In the genomic region with DNA sequence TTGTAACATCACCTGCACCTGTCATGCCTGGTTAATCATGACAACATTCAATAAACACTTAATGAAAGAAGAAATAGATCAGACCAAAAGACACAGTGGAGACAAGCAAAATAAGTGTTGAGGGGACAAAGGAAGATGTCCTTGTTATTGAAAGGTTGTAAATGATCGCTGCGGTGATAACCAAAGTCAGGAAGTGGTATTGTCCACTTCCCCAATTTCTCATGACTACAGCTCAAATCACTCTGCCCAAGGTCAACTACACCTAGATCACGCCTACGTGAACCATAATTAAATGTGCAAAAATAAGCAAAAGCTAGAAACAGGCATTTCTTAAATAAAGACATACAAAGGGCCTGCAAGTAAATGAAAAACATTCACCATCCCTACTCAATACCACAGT, we compare ENCODE assay signal across 22 mouse cellular contexts. TPM values are rescaled to one million over a fixed set of nuclear protein-coding genes. Genes with fewer than 3 reads are reported as not detected.
A peak's percentile ranks its signal among the peaks of the same experiment; 100 is the strongest.
DNase-seq lines count a peak whose midpoint lies in the region; ATAC-seq lines count a peak whose summit lies in the region.
"Had no signal": no experiment of that assay in that cellular context is flagged by ENCODE, and none has a peak within 500 bp of the region (broad histone marks: within the 10 kb centered on the region; RNA-seq: fewer than 3 reads in every experiment).

No protein-coding gene starts in this region.

- intact Hi-C loops in left cerebral cortex, postnatal 36 days (cut with DNase I) = no loop called here

- peak; percentile 70 for DNase-seq in 416B (ENCODE audit: low read depth)
- DNase-seq in spleen, postnatal 36 days (ENCODE audit: low spot score in 2 of 2) = no peak
- DNase-seq in lung, postnatal 25 days (ENCODE audit: low spot score) = no peak
- no peak for DNase-seq in left cerebral cortex, postnatal 36 days (ENCODE audit: low spot score in 2 of 2)
- DNase-seq: adrenal gland, adult 2 months; adrenal gland, postnatal 10 days; adrenal gland, postnatal 25 days; cerebellum, adult 11 months; cerebellum, adult 2 months; cerebellum, adult 9-10 months; cerebellum, postnatal 10 days; cerebellum, postnatal 25 days; embryo, embryonic 11 days had no signal

- peak; percentile 95 for ATAC-seq in common myeloid progenitor, adult 5-6 weeks (replicated peaks; ENCODE audit: low read depth, poor library complexity, severe bottlenecking)
- peak; percentile 56 for ATAC-seq in hematopoietic stem cell, adult 5-6 weeks (replicated peaks in 1 of 2; ENCODE audit: insufficient read depth in 1 of 2, low FRiP score in 2 of 2, low TSS enrichment in 1 of 2, low read depth in 1 of 2, poor library complexity in 2 of 2, severe bottlenecking in 2 of 2)
- ATAC-seq in megakaryocyte progenitor cell, adult 5-6 weeks (replicated peaks; ENCODE audit: poor library complexity) = peak; percentile 81
- ATAC-seq: CD4-positive, CD25-positive, alpha-beta regulatory T cell, adult 4 months; forebrain, embryonic 14.5 days; forebrain, embryonic 16.5 days had no signal

RNA-seq across cellular contexts. Expression of a gene that starts 24.0 kb away (rescaled TPM):
- total RNA-seq in common myeloid progenitor, adult 5-6 weeks (2017) = not detected in 2 replicates
- not detected in 2 replicates for total RNA-seq in hematopoietic stem cell, adult 5-6 weeks (2017)
- not detected in 2 replicates for total RNA-seq in megakaryocyte progenitor cell, adult 5-6 weeks (2015)
- total RNA-seq in megakaryocyte progenitor cell, adult 5-6 weeks (2017) = not detected in 2 replicates
- not detected for total RNA-seq in left cerebral cortex, postnatal 36 days (2021)
- total RNA-seq: adrenal gland, adult 2 months; adrenal gland, postnatal 10 days; adrenal gland, postnatal 25 days; adrenal gland, postnatal 4 days; CH12.LX; MEL had no signal

RNA-seq across cellular contexts. Expression of a gene that starts 44.2 kb away (rescaled TPM):
- total RNA-seq in common myeloid progenitor, adult 5-6 weeks (2017) = not detected in 2 replicates
- total RNA-seq in hematopoietic stem cell, adult 5-6 weeks (2017) = not detected in 2 replicates
- total RNA-seq in megakaryocyte progenitor cell, adult 5-6 weeks (2015) = not detected in 2 replicates
- total RNA-seq in megakaryocyte progenitor cell, adult 5-6 weeks (2017) = not detected in 2 replicates
- not detected for total RNA-seq in left cerebral cortex, postnatal 36 days (2021)
- total RNA-seq: adrenal gland, adult 2 months; adrenal gland, postnatal 10 days; adrenal gland, postnatal 25 days; adrenal gland, postnatal 4 days; CH12.LX; MEL had no signal
